Mouse (Mus musculus) liver, postnatal 0 days (tissue): ENCODE results near the gene Sept12. TPM values are rescaled to one million over a fixed set of nuclear protein-coding genes. Genes with fewer than 3 reads are reported as not detected.
A peak's percentile ranks its signal among the peaks of the same experiment; 100 is the strongest.

ENCODE experiments used
- ATAC-seq: fragments of 200-750 bp; cut with Nextera tagmentation; 2 replicates; pipeline ENCODE4 v1.8.0; 2017; ENCODE audit warnings: mild to moderate bottlenecking, moderate library complexity
- DNase-seq: peaks from one replicate; pipeline ENCODE4 v3.0.0-alpha.2; 2016
- H3K27ac ChIP-seq: fragments of 300-500 bp; sonication (generic); 2 replicates; pipeline ENCODE4 v1.5.1; 2014; ENCODE audit warnings: antibody characterized with exemption, moderate library complexity, mild to moderate bottlenecking, low read depth
- H3K27me3 ChIP-seq: fragments of 300-500 bp; sonication (generic); 2 replicates; pipeline ENCODE4 v1.6.1; 2014; ENCODE audit warnings: low read length, control low read depth, mixed read lengths; ENCODE audit not compliant: insufficient read depth
- H3K36me3 ChIP-seq: fragments of 300-500 bp; sonication (generic); replicated peaks from 2 replicates; pipeline ENCODE4 v1.6.1; 2014; ENCODE audit warnings: mild to moderate bottlenecking, control low read depth, low read length, moderate library complexity, mixed read lengths; ENCODE audit not compliant: insufficient read depth
- H3K4me1 ChIP-seq: fragments of 300-500 bp; sonication (generic); 2 replicates; pipeline ENCODE4 v1.6.1; 2014; ENCODE audit warnings: antibody characterized with exemption, mild to moderate bottlenecking, control low read depth; ENCODE audit not compliant: insufficient read depth
- H3K4me2 ChIP-seq: fragments of 300-500 bp; sonication (generic); 2 replicates; pipeline ENCODE4 v1.6.1; 2014; ENCODE audit warnings: low read depth, mild to moderate bottlenecking, low read length, moderate library complexity, mixed read lengths
- H3K4me3 ChIP-seq: fragments of 300-500 bp; sonication (generic); 2 replicates; pipeline ENCODE4 v1.5.1; 2014; ENCODE audit warnings: low read depth, low read length
- H3K9ac ChIP-seq: fragments of 300-500 bp; sonication (generic); replicated peaks from 2 replicates; pipeline ENCODE4 v1.6.1; 2014; ENCODE audit warnings: mild to moderate bottlenecking, moderate library complexity
- H3K9me3 ChIP-seq: fragments of 300-500 bp; sonication (generic); 2 replicates; pipeline ENCODE4 v1.6.1; 2016; ENCODE audit warnings: mild to moderate bottlenecking, control low read depth, low read length, mixed read lengths
- CTCF ChIP-seq: sonication (generic); IDR thresholded peaks from 2 replicates; pipeline ENCODE4 v1.5.1; 2016; ENCODE audit warnings: antibody characterized with exemption, low read depth
- EP300 ChIP-seq: IDR thresholded peaks from 2 replicates; pipeline ENCODE4 v1.6.1; 2016; ENCODE audit warnings: antibody characterized with exemption, low read depth, mild to moderate bottlenecking
- WGBS: fragments of 180-500 bp; shearing (Covaris S2); extraction: QIAGEN DNeasy Blood & Tissue Kit; methylation state at CpG from one replicate; pipeline ENCODE4 v1.1.7; 2014; ENCODE audit not compliant: insufficient replicate concordance; 5-methylcytosine and 5-hydroxymethylcytosine counted together
- polyA plus RNA-seq: library from polyadenylated mRNA; unstranded; fragments of >200 nt; fragmentation: Nextera tagmentation; extraction: Ambion mirVana; gene quantifications from 2 replicates; pipeline ENCODE4 v1.2.1, GENCODE M21; 2015

Sept12 gene
- polyA plus RNA-seq, 1 experiment from 2014 or later: not detected

DNA sequence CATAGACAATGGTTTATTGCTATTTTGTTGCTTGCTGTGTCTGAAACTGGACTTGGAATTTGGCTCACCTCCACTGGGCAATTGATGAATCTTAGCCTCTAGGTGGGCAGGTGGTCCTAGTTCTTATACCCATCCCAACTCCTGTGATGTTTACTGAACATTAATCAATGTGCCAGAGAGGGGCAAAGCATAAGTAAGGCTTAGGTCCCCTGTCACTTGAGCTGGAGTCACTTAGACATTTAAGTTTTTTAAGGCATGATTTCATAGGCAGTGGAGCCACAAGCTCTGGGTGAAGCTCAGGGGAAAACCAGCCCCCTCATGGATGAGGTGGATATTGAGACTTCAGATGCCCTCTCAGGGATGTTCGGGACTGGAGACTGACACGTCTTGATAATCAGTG is 59.2 kb downstream of the Sept12 start, which contains the start of gene Nudt16l1:
TSS of gene Nudt16l1 (plus strand) at position 301 of the 400 bp plus-strand sequence.
- 4% methylated on average over 2 of the region's 2 CpGs for WGBS
- Histone ChIP-seq H3K36me3 (peaks cover 56% of the 10 kb centered on the region), H3K27me3 (no peaks in the 10 kb centered on the region), H3K27ac (peak within 1 kb of the TSS; percentile 74), H3K4me1 (peaks cover 18% of the 10 kb centered on the region), H3K4me2 (peak within 1 kb of the TSS; percentile 94), H3K9ac (peak within 1 kb of the TSS; percentile 88), H3K4me3 (peak within 1 kb of the TSS; percentile 77), H3K9me3 (no peaks in the 10 kb centered on the region)
- TF ChIP-seq CTCF: no peak
- TF ChIP-seq EP300: no peak
- DNase-seq (no peak), ATAC-seq (no peak; the same call in 1 of the 2 replicates)

DNA sequence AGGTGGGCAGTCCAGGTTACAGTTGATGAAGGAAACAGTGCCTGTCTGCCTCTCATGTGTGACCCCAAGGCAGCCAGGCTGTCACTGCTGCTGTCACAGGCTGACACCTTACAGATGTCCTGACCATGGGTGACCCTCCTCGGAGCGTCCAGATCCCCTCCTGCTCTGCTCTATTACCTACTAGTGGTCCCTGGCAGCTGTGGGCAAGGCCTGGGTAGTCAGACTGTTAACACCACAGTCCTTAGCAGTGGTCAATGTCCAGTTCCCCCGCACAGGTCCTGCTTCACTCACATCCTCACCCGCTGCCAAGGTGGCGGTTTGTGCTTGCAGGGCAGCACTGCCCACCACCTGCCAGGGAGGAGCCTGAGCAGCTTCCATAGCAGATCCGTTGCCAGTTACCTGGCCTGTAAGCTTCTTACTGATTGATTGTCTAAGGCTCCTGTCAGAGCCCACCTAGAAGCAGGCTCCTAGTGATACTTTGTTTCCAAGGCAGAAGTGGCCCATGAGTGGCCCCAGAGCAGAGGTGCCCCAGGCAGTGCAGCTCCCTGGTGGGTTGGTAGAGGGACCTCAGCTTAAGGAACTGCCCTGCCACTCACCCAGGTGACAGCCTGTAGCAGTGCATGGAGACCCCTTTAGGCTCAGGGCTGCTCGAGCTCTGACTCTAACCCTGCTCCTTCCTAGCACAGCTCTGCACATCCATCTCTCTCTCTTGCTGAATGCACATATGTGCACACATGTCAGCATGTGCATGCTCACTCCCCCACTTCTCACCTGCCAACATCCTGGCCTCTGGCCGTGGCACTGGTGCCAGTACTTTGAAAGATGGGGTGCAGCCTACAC is 60.1 kb downstream of the Sept12 start:
- Histone ChIP-seq H3K9me3 (no peaks in the 10 kb centered on the region), H3K27me3 (no peaks in the 10 kb centered on the region), H3K27ac (no peak overlapping the region), H3K4me2 (no peak overlapping the region), H3K9ac (no peak overlapping the region), H3K36me3 (peaks cover 56% of the 10 kb centered on the region), H3K4me1 (peaks cover 26% of the 10 kb centered on the region), H3K4me3 (no peak overlapping the region)
- TF ChIP-seq EP300 (no peak), CTCF (no peak)
- WGBS: 84% methylated on average over 8 of the region's 8 CpGs
- DNase-seq: no peak
- no peak for ATAC-seq

Other genes with a start within 250 kb of the Sept12 start
- 46.8 and 50.3 TPM in 2 replicates for gene Cdip1, start 207.6 kb downstream of the Sept12 start, polyA plus RNA-seq
- 0.09 TPM in 1 of 2 replicates, not detected in the other for gene 4930562C15Rik, start 162.4 kb downstream of the Sept12 start, polyA plus RNA-seq
- 15.6 and 16.7 TPM in 2 replicates for gene Ubald1, start 117.5 kb downstream of the Sept12 start, polyA plus RNA-seq
- gene Mgrn1, start 111.6 kb downstream of the Sept12 start, polyA plus RNA-seq: 34.8 and 36.7 TPM in 2 replicates
- 38.9 and 40.2 TPM in 2 replicates for gene Nudt16l1, start 59.1 kb downstream of the Sept12 start, polyA plus RNA-seq
- gene Anks3, start 33.6 kb downstream of the Sept12 start, polyA plus RNA-seq: 10.5 and 13.0 TPM in 2 replicates
- gene Smim22, start 9.4 kb upstream of the Sept12 start, polyA plus RNA-seq: 23.6 and 23.7 TPM in 2 replicates
- gene Rogdi, start 15.7 kb upstream of the Sept12 start, polyA plus RNA-seq: 105 and 114 TPM in 2 replicates
- 31.4 and 35.7 TPM in 2 replicates for gene Glyr1, start 52.0 kb upstream of the Sept12 start, polyA plus RNA-seq
- 6.4 and 6.5 TPM in 2 replicates for gene Ubn1, start 52.2 kb upstream of the Sept12 start, polyA plus RNA-seq
- gene Ppl, start 134.6 kb upstream of the Sept12 start, polyA plus RNA-seq: 0.39 and 0.54 TPM in 2 replicates
- 0.04 TPM in 1 of 2 replicates, not detected in the other for gene Sec14l5, start 149.3 kb upstream of the Sept12 start, polyA plus RNA-seq
- 7.3 and 7.7 TPM in 2 replicates for gene Nagpa, start 206.2 kb upstream of the Sept12 start, polyA plus RNA-seq
- 1.8 and 2.4 TPM in 2 replicates for gene AU021092, start 224.4 kb upstream of the Sept12 start, polyA plus RNA-seq
- gene Alg1, start 235.8 kb upstream of the Sept12 start, polyA plus RNA-seq: 16.3 and 16.9 TPM in 2 replicates